Mouse (Mus musculus) heart, postnatal 14 days (tissue): ENCODE results near the gene Gm11634. TPM values are rescaled to one million over a fixed set of nuclear protein-coding genes. Genes with fewer than 3 reads are reported as not detected.
"Not testable (repeated sequence)": the region's sequence is repeated elsewhere in the genome, so short reads cannot be mapped to it uniquely, and the experiment has no call there.

Experiments
- DNase-seq, 2 experiments: peaks; one replicate each; pipeline ENCODE4 v3.0.0; 2021 to 2022
- intact Hi-C: fragments of 180-260 bp; cut with DNase I; formaldehyde crosslinking; loops from one replicate; pipeline ENCODE4 v1.15.1; 2025
- long read RNA-seq, 2 experiments: library from polyadenylated mRNA; stranded (forward); transcript quantifications; one replicate each; pipeline ENCODE4 v2.0.0; 2021
- total RNA-seq, 2 experiments: library from RNA; stranded (reverse); gene quantifications; 2 replicates each; pipeline ENCODE4 v1.2.3; 2021

Gm11634 gene
- not detected for total RNA-seq
- long read RNA-seq, experiment 1 = 0 reads
- long read RNA-seq, experiment 2 = 0 reads

DNA sequence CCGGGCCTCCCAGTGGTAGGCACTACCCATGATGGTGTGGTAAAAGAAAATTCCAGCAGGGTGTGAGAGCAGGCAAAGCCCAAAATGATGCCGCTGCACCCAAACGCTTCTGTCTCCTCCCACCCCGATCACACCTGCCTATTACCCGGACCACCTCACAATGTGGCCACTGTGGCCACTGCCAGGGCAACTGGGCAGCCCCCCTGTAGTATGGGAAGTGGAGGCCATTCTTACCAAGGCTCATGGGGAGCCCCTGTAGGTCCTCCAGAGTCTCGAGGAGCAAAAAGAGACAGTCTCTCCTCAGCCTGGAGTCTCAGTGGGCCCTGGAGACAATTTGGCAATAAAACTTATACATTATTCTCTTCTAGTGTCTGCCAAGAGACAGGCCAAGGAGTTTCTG is at the start of gene Gm11634:
TSS of gene Gm11634 (minus strand) at position 101 of the 400 bp plus-strand sequence.
- intact Hi-C loops = no loop called here
- DNase-seq = no peak

- intact Hi-C loops, DNase-seq: not testable (repeated sequence)
These were observed 48.0 kb upstream of the Gm11634 start for GRCm38 (mm10) chr11:101647093-101647492.

- intact Hi-C loops, DNase-seq: not testable (repeated sequence)
These were observed 47.3 kb upstream of the Gm11634 start for GRCm38 (mm10) chr11:101646283-101646794.

DNA sequence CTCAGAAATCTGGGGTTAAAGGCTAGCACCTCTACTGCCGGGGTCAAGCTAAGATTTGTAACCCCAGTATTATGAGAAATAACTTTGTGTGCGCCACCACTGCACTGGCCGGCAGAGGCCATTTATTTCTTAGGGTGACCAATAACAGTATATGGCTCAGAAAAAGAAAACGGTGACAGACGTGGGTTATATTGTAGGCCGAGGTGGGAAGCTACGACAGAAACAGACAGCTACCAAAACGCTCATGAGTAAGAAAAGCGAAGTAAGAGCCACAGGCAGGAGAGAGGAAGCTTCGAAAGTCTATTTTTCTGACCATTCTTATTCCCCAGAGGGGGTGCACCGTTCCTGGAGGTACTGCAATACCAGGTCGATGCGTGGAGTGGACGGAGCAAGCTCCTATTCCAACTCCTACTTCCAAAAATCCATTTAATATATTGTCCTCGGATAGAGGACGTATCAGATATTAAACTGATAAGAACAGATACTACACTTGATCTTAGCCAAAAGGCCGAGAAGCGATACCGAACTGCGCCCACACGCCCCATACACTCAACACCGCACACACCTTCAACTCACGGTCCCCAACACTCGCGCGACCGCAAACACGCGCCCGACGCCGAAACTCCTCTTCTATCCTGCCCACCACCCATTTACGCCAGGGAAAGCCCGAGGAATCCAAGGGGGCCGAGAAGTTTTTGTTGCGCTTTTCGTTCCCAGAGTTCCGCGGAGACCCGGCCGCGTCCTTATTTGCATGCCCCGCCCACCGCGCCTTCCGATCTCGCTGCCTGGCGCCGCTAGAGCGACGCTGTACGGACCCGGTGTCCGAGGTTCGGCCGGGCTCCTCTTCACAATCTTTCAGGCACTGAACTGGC is 46.6 kb upstream of the Gm11634 start:
- intact Hi-C loops = not testable (repeated sequence)
- peak; percentile 71 for DNase-seq

- not testable (repeated sequence) for DNase-seq
These were observed 46.0 kb upstream of the Gm11634 start for GRCm38 (mm10) chr11:101645043-101645410.

GRCm38 (mm10) chr11:101644591-101644990 is 45.5 kb upstream of the Gm11634 start:
- intact Hi-C loops = no loop called here
- no peak for DNase-seq

More at GRCm38 (mm10) chr11:101645043-101645410, 46.0 kb upstream of the Gm11634 start:
- intact Hi-C loops = not testable (repeated sequence)

DNA sequence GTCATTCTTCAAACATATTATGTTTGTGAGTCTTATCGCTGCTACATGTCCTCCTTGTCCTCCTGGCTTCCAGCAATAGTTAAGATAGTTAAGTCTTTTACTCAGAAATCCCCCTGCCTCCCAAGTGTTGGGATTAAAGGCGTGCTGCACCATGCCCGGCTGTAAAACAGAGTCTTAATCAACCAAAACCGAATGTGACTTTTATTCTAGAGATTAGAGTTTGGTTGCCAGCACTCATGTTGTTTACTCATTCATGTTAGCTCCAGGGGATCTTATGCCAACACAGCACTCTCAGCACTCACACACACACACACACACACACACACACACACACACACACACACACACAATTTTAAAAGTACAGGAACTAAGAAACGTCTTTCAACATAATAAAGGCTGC is 43.9 kb upstream of the Gm11634 start:
- intact Hi-C loops = no loop called here
- DNase-seq = no peak

- DNase-seq = peak in 1 of 2 experiments; percentile 15
- intact Hi-C loops = not testable (repeated sequence)
These were observed 42.9 kb upstream of the Gm11634 start for GRCm38 (mm10) chr11:101641710-101642642.

DNA sequence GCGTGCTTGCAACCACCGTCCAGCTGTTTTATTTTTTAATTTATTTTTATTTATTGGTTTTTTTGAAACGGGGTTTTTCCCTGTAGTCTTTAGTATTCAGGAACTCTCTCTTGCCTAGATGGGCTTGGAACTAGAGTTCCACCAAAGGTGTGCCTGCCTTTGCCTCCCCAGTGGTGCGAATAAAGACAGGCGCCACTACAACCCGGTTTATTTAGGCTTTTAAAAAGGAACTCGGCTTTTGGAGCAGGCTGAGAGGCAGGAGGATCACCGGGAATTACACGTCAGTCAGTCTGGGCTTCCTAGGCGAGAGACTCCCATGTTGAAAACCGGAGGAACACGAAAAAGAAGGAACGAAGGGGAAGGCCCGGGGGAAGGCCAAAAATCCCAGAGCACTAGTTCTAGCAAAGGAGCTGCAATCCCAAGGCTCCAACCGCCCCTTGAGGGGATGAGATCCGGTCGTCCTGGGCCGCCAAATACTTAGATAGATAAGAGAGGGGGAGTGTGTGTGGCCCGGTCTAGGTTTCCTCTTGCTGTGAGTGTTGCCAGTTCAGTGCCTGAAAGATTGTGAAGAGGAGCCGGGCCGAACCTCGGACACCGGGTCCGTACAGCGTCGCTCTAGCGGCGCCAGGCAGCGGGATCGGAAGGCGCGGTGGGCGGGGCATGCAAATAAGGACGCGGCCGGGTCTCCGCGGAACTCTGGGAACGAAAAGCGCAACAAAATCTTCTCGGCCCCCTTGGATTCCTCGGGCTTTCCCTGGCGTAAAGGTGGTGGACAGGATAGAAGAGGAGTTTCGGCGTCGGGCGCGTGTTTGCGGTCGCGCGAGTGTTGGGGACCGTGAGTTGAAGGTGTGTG is 42.0 kb upstream of the Gm11634 start:
- intact Hi-C loops = not testable (repeated sequence)
- DNase-seq = peak; percentile 84 to 85

DNA sequence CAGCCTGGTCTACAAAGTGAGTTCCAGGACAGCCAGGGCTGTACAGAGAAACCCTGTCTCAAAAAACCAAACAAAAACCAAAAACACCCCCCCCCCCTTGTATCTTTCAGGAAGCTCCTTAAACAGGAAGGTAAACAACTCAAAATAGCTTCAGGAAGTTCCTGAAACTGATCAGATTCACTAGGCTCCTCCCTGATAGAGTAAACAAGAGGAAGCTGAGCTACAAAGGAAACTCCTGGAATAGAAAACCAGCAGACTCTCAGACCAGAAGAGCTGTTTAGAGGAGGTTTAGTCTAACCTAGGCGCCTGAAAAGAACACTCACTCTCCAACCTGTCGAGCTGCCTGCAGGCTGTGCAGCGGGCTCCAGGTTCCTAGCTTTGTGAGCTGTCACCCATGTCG is 40.7 kb upstream of the Gm11634 start:
- intact Hi-C loops = no loop called here
- DNase-seq = no peak

DNA sequence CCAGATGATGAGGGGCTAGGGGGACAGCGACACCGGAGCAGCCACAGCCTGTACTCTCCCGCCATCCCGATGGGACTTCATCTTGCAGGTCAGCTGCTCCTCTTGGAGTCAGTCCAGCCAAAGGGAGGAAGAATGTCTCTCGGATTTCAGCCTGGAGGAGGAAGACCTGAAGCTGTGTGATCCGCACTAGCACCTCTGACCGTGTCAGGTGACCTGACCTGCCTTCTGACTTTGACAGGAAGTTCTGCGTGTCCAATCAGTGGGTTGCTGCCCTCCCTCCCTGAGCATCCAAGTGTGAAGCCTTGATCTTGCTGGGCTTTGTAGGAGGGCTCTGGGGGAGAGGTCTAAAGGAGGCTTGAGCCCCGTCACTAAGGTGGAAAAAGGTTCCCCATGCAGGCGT is 36.6 kb upstream of the Gm11634 start:
- intact Hi-C loops = no loop called here
- no peak for DNase-seq

- intact Hi-C loops, DNase-seq: not testable (repeated sequence)
These were observed 29.8 kb upstream of the Gm11634 start for GRCm38 (mm10) chr11:101628733-101629417.

DNA sequence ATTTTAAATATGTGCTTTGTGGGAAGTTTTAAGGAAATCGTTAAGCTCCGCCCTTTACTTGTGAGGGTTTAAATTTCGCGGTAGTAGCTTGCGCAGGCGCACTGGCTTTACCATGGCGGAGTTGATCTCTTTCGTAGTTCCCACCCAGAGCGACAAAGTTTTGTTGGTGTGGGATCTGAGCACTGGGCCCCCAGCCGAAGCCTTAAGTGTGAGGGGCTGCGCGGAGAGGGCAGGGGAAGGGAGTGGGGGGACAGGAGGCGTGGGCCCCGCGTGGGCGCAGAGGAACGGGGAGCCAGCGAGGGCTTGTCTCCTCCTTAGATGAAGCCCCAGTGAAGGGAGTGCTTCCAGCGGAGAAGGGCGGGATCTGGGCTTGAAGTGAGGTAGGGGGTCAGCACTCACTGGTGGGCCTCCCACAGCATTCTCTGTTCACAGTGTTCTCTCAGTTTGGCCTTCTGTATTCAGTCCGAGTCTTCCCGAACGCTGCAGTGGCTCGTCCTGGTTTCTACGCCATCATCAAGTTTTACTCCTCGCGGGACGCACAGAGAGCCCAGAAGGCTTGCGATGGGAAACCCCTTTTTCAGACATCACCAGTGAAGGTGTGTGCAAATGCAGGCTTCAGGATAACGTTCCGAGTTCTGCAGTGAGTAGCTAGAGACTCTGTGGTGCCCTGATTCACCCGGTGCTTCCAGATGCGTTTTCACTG is 29.0 kb upstream of the Gm11634 start:
- DNase-seq = peak; percentile 92 to 93
- intact Hi-C loops = no loop called here

DNA sequence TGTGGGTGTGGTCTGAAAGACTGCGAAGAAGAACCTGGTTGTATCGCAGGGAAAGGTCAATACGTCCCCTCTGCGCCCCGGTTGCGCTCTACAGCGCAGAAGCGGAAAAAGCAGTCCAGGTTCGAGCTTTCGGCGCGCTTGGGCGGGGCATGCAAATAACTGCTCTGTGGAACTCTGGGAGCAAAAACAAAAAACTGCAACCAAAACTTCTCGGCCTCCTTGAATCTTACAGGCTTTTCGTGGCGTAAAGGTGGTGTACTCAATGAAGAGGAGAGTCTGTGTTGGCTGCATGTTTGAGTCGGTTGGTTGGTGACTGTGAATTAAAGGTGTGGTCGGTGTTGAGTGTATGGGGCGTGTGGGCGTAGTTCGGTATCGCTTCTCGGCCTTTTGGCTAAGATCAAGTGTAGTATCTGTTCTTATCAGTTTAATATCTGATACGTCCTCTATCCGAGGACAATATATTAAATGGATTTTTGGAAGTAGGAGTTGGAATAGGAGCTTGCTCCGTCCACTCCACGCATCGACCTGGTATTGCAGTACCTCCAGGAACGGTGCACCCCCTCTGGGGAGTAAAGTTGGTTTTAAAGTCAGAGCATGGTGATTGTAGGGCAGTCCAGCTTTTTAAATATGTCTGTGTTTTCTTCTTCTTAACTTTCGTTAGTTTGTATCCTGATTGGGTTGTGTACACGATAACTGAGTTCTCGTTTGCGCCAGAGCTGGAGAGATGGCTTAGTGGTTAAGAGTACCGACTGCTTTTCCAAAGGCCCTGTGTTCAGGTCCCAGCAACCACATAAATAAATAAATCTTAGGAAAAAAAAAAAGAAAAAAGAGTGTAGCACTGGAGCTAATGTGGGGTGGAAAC is 28.2 kb upstream of the Gm11634 start, which contains the start of gene Rdm1:
TSS of gene Rdm1 (plus strand) at position 201 of the 862 bp plus-strand sequence.
- DNase-seq = peak; percentile 79 to 80
- intact Hi-C loops = no loop called here

GRCm38 (mm10) chr11:101626649-101626994 is 27.6 kb upstream of the Gm11634 start:
- DNase-seq = no peak
- intact Hi-C loops = no loop called here

GRCm38 (mm10) chr11:101620022-101620655 is 21.1 kb upstream of the Gm11634 start:
- intact Hi-C loops, DNase-seq: not testable (repeated sequence)

- intact Hi-C loops = no loop called here
These were observed 19.5 kb upstream of the Gm11634 start for GRCm38 (mm10) chr11:101618596-101618995.

More at GRCm38 (mm10) chr11:101618596-101618995, 19.5 kb upstream of the Gm11634 start:
- no peak for DNase-seq
